Mouse (Mus musculus) c-Kit-positive CD71-positive TER-119-positive erythroid progenitor cells, embryonic 14.5 days (primary cell): ENCODE data around the gene Trip4.

Experiments
- DNase-seq: peaks from one replicate; pipeline ENCODE4 v3.0.0-alpha.2; 2013; ENCODE audit warnings: low spot score

Trip4 gene

GRCm38 (mm10) chr9:65834628-65835354, 73.8 kb downstream of the Trip4 start:
- no peak for DNase-seq

DNA sequence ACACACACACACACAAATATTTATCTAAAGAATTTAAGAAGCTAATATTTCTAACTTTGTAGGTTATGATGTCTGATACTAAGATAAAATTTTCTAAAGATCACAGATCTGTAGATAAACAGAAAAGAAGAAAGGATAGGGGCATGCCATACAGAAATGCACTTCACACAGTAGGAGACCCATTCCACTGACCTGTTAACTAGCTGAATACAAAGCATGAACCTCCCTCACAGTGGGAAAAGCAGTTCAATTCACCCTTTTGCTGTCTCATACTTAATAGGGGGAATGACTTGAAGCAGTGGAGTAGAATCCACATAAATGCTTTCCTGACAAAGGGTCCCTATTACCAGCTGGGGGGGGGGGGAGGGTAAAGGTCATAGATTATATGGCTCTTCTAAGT, 75.0 kb downstream of the Trip4 start:
- DNase-seq = no peak

DNA sequence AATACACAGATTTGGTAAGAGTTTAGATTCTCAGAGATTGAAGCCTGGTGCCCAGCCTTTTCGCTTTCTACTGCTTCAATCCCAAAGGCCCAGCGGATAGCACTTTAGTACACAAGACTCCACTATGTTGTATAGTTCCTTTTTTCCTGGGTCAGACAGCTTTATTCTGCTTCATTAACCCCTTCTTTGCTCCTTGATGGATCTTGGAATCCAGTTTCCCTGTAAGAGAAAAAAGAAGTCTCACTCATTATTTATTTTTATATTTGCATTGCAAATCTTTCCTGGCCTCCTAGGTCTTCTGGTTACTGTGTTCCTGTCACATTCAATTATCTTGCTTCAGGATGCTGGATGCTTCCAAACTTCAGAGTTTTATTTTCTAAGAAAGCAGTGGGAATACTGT, 75.4 kb downstream of the Trip4 start:
- DNase-seq = no peak

GRCm38 (mm10) chr9:65832041-65832440, 76.6 kb downstream of the Trip4 start:
- no peak for DNase-seq

GRCm38 (mm10) chr9:65831164-65831563, 77.4 kb downstream of the Trip4 start:
- DNase-seq = no peak

DNA sequence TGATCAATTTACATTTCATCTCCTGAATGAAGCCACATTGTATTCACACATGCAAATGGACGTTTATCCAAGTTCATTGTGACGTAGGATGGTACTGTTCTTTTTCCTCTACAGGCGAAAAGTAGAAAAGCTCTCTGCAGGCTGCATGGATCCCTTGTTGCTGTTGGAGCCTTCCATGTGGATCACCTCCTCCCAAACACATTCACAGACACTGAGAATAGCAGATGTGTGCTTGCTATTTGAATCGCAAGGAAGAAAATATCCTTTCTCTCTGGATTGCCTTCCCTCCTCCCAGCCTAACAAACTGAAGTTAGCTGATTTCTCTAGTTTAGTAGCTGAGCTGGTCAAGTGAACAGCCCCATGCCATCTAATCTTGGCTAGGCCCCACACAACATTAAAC, 78.3 kb downstream of the Trip4 start:
- no peak for DNase-seq

GRCm38 (mm10) chr9:65829410-65829809, 79.2 kb downstream of the Trip4 start:
- peak; percentile 48 for DNase-seq

DNA sequence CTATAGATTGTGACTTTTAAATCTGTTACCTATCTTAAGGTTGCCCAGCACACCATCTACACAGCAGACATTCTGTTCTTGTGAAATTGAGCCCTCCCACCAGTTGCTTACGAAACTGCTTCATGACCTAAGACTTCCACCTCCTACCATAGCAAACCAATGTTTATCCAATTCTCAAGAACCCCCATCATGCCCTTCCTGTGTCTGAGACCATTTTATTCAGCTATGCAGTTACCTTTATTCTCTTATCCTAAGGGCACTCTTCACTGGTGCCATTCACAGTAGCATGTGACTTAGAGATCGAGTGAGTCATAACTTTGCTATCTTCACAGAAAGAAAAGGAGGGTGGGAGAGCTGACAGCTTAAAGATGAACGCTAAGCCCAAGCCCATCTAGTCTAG, 80.1 kb downstream of the Trip4 start:
- DNase-seq = no peak

- no peak for DNase-seq
These were observed 80.6 kb downstream of the Trip4 start for GRCm38 (mm10) chr9:65828016-65828403.

DNA sequence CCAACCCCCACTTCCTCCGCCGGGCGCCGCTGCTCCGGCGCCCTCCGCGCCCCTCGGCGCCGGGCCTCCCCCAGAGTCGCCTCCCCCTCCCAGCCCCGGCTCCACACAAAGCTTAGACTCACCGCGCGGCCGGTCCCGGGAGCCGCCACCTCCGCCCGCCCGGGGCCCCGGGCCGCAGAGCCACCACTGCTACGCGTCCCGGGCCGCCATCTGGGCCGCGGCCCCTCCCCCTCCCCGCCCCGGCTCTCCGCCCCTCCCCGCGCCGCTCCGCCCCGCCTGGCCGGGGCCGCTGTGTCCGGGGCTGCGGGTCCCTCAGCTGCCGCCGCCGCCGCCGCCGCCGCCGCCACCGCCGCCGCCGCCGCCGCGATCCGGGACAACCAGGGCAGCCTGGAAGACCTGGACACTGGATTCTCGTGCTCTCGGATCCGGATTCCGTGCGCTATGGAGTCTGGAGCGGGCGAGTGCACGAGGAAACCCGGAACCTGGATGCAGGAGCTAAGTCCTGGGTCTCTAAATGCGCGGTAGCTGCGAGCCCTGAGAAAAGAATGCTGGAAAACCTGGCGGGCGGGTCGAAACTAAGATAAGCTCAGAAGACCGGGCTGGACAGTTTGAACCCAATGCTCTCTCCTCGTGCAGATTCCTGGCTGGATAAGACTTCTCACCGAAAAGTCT, 81.1 kb downstream of the Trip4 start, which contains the start of gene Zfp609:
Gene Zfp609 (minus strand): TSS at position 221 of the 672 bp plus-strand sequence.
- DNase-seq = peak; percentile 91

- peak; percentile 63 for DNase-seq
These were observed 81.8 kb downstream of the Trip4 start for GRCm38 (mm10) chr9:65826588-65827343.

- DNase-seq = peak; percentile 40
These were observed 82.4 kb downstream of the Trip4 start for GRCm38 (mm10) chr9:65826226-65826587.

GRCm38 (mm10) chr9:65823716-65824462, 84.7 kb downstream of the Trip4 start:
- DNase-seq = no peak

- DNase-seq = no peak
These were observed 86.6 kb downstream of the Trip4 start for GRCm38 (mm10) chr9:65822011-65822410.

DNA sequence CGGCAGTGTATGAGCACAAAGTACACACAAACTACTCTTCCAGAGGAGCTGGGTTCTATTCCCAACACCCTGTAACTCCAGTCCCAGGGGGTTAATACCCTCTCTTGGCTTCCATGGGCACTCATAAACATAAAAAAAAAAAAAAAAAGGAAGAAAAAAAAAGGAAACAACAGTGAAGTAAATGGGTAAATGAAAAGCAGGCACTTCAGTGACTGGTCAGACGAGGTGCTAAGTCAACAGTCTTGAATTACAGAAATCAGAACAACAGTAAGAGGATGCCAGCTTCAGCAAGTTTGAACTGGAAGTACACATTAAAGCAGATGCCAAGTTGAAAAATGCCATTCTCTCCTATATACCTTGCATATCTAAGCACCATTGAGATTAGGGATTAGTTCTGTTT, 88.3 kb downstream of the Trip4 start:
- DNase-seq = no peak

DNA sequence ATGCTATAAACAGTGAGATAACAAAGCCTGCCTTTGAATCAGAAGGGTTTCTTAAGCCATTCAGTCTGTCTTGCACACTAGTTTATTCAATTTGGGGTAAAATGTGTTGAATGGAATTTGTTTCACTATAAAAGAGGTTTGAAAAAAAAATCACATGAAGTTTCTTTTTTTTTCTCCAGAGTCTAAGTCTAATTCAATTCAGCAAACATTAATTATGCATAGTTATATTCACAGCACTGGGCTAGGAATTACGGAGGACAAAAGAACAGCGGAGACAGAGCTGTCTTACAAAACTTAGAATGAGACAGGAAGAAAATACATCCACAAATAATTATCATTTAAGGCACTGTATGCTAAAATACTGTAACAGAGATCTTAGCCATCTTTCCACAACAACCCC, 90.2 kb downstream of the Trip4 start:
- no peak for DNase-seq

DNA sequence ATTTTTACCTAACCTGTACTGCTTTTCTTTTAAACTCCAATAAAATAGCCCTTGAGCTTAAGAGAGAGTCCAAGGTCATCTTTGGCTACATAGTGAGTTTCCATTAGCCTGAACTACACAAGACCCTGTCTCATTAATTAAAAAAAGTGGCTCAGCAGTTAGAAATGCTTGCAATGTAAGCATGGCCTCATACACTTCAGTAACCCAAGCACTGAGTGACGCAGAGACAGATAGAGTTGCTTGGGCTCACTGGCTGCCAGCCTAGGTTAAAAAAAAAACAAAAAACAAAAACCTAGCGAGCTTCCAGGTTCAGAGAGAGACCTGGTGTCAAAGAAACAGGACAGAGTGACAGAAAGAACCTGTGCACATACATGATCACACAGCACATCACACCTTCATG, 95.8 kb downstream of the Trip4 start:
- no peak for DNase-seq

DNA sequence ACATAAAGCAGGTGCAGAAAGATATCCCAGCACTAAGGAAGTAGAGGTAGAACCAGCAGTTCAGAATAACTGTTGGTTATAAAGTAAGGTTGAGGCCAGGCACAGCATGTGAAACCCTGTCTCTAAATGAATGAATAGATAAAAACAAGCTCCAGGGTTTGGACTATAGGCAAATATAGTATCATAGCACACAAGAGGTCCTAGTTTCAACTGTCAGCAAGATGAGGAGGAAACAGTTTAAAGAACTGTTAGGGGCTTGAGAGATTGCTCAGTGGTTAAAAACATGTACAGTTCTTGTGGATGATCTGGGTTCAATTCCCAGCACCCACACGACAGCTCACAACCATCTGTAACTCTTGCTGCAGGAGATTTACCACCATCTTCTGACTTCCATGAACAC, 96.8 kb downstream of the Trip4 start:
- no peak for DNase-seq

- no peak for DNase-seq
These were observed 100.8 kb downstream of the Trip4 start for GRCm38 (mm10) chr9:65807818-65808217.

- no peak for DNase-seq
These were observed 101.3 kb downstream of the Trip4 start for GRCm38 (mm10) chr9:65807251-65807650.

DNA sequence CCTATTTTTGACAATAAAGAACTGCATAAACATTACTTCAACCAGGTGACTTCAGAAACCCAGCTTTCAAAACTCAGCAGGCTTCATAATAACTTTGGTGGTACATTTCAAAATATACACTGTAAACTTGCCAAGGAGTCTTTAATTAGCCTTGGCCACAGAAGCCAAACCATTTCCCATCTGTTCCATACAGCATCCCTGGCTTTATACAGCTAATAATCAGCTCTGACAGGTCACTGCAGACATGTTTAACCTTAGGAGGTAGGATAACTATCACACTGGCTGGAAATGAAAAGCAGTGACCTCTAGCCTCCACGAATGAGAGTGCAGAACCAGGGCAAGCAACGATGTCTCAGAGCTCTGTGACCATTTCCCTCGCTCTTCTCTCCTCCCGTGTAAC, 108.8 kb downstream of the Trip4 start:
- DNase-seq = no peak

DNA sequence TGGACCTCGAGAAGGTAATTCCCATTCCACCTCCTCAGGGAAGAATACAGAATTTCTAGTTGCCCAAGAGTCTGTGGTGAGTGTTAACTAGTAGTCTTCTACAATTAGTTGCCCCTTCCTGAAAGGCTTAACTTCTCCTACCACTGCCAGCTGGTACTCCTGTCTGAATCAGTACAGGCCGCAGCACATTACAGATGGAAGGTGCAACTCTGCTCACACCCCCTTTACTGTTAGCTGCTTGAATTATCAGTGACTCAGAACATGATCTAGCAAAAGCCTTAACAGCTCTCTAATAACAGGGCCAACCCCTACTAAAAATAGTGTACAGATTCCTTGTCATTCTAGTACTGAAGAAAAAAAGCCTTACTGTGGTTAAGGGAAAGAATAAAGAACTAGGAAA, 112.9 kb downstream of the Trip4 start:
- no peak for DNase-seq
